Mouse (Mus musculus) hindbrain, embryonic 13.5 days (tissue): ENCODE measurements around the gene 2900026A02Rik. TPM values are rescaled to one million over a fixed set of nuclear protein-coding genes. Genes with fewer than 3 reads are reported as not detected.
A peak's percentile ranks its signal among the peaks of the same experiment; 100 is the strongest.

Source experiments
- ATAC-seq: fragments of 200-750 bp; cut with Nextera tagmentation; 2 replicates; pipeline ENCODE4 v1.8.0; 2017; ENCODE audit warnings: moderate TSS enrichment; ENCODE audit not compliant: low FRiP score
- H3K27ac ChIP-seq: fragments of 300-500 bp; sonication (generic); 2 replicates; pipeline ENCODE4 v1.5.1; 2015; ENCODE audit warnings: inconsistent platforms, mild to moderate bottlenecking, moderate library complexity
- H3K27me3 ChIP-seq: fragments of 300-500 bp; sonication (generic); 2 replicates; pipeline ENCODE4 v1.6.1; 2015; ENCODE audit warnings: mild to moderate bottlenecking, inconsistent platforms
- H3K36me3 ChIP-seq: fragments of 300-500 bp; sonication (generic); 2 replicates; pipeline ENCODE4 v1.6.1; 2015; ENCODE audit warnings: mild to moderate bottlenecking, inconsistent platforms
- H3K4me1 ChIP-seq: fragments of 300-500 bp; sonication (generic); replicated peaks from 2 replicates; pipeline ENCODE4 v1.6.1; 2015; ENCODE audit warnings: inconsistent platforms
- H3K4me2 ChIP-seq: fragments of 300-500 bp; sonication (generic); 2 replicates; pipeline ENCODE4 v1.6.1; 2015; ENCODE audit warnings: inconsistent platforms, mild to moderate bottlenecking, moderate library complexity
- H3K4me3 ChIP-seq: fragments of 300-500 bp; sonication (generic); 2 replicates; pipeline ENCODE4 v1.5.1; 2015; ENCODE audit warnings: mild to moderate bottlenecking, inconsistent platforms
- H3K9ac ChIP-seq: fragments of 300-500 bp; sonication (generic); 2 replicates; pipeline ENCODE4 v1.6.1; 2015; ENCODE audit warnings: mild to moderate bottlenecking, inconsistent platforms
- H3K9me3 ChIP-seq: fragments of 300-500 bp; sonication (generic); 2 replicates; pipeline ENCODE4 v1.6.1; 2016; ENCODE audit warnings: inconsistent platforms
- WGBS: fragments of 180-500 bp; shearing (Covaris S2); methylation state at CpG from one replicate; pipeline ENCODE4 v1.1.7; 2015; 5-methylcytosine and 5-hydroxymethylcytosine counted together
- polyA plus RNA-seq: library from polyadenylated mRNA; unstranded; fragments of >200 nt; fragmentation: Nextera tagmentation; extraction: Ambion mirVana; gene quantifications from 2 replicates; pipeline ENCODE4 v1.2.1, GENCODE M21; 2015

Gene 2900026A02Rik
- polyA plus RNA-seq, 1 experiment from 2014 or later, result 2.7 TPM

DNA sequence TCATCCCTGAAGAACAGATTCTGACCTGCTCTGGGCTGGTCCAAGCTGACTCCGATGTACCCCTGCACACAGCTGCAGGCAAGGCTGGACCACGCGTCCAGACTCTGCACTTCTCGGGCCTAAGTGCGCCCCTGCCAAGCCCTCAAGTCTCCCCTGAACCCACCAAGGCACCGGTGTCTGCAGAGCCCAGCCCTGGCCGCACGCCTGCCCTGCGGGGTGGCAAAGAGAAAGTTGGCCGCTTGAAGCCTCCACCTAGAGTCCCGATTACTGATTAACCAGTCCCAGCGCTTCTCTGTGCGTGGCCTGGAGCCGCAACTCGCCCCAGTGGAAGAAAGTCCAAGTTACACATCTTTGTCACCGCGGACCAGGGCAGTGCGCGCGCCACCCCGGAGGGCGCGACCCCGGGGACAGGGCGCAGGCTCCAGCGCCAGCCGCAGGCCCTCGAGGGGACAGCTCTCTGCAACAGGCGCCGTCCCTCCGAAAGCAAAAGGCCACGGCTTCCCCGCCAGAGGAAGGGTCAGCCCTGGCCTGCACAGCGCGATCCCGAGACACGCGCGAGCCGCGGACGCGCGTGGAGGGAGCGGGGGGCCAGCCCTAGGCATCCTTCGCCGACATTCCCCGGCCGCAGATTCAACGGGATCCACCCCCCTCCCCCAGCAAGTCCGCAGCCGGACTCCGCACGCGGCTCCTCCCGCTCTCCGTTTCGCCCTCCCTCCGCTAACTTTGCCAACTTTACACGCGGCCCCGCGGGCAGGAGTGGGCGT, 471 bp downstream of the 2900026A02Rik start:
- peak overlapping the region; percentile 70 for H3K9ac ChIP-seq
- no peak overlapping the region for H3K27ac ChIP-seq
- ATAC-seq, result peak; percentile 49
- 2% methylated on average over 64 of the region's 64 CpGs for WGBS
- peak overlapping the region; percentile 86 for H3K4me2 ChIP-seq
- H3K9me3 ChIP-seq, result no peaks in the 10 kb centered on the region
- no peaks in the 10 kb centered on the region for H3K36me3 ChIP-seq
- peaks cover 10% of the 10 kb centered on the region for H3K4me1 ChIP-seq
- H3K27me3 ChIP-seq, result peaks cover 21% of the 10 kb centered on the region
- peak overlapping the region; percentile 57 for H3K4me3 ChIP-seq

DNA sequence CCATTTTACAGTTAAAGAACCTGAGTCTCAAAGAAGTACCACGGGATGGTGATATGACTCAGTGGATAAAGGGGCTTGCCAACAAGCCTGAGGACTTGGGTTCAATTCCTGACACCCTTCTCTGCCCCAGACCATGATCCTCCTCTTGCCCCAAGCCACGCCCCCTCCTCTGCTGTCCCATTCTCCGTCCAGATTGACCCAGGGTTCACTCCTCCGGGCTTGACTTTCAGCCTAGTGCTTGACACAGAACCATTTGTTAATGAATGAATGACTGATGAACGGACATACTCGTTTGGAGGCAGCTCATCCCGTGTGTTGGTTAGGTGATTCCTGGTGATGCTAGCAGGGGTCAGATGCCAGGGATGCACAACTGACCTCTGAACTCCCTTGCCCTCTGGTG, 1.2 kb downstream of the 2900026A02Rik start:
- no peak overlapping the region for H3K27ac ChIP-seq
- H3K4me3 ChIP-seq, result no peak overlapping the region
- peaks cover 21% of the 10 kb centered on the region for H3K27me3 ChIP-seq
- H3K9ac ChIP-seq, result no peak overlapping the region
- no peak for ATAC-seq
- H3K36me3 ChIP-seq, result no peaks in the 10 kb centered on the region
- peak overlapping the region; percentile 86; the same call in 1 of the 2 replicates for H3K4me2 ChIP-seq
- H3K9me3 ChIP-seq, result no peaks in the 10 kb centered on the region
- WGBS, result 48% methylated on average over 7 of the region's 7 CpGs
- peaks cover 8% of the 10 kb centered on the region for H3K4me1 ChIP-seq

DNA sequence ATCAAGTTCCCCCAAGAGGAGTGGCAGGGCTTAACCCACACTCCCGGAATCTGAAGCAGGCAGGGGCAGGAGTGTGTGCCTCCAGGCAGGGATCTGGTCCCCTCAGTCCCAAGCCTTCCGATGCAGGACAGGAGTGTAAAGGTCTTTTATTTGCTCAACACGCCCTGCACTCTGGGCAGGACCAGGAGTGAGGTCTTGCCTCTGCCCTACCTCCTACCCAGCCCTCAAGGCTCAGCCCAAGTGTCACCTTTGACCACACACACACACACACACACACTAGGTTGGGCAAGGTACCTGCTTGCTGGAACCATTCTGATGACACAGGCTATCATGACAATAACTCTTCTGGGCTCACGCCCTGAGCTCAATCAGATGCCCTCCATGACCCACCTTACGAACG, 1.6 kb downstream of the 2900026A02Rik start:
- Histone ChIP-seq H3K4me1 (peaks cover 8% of the 10 kb centered on the region), H3K9me3 (no peaks in the 10 kb centered on the region), H3K36me3 (no peaks in the 10 kb centered on the region), H3K4me3 (no peak overlapping the region), H3K27ac (no peak overlapping the region), H3K4me2 (no peak overlapping the region), H3K9ac (no peak overlapping the region), H3K27me3 (peaks cover 21% of the 10 kb centered on the region)
- 78% methylated on average over 6 of the region's 6 CpGs for WGBS
- no peak for ATAC-seq

DNA sequence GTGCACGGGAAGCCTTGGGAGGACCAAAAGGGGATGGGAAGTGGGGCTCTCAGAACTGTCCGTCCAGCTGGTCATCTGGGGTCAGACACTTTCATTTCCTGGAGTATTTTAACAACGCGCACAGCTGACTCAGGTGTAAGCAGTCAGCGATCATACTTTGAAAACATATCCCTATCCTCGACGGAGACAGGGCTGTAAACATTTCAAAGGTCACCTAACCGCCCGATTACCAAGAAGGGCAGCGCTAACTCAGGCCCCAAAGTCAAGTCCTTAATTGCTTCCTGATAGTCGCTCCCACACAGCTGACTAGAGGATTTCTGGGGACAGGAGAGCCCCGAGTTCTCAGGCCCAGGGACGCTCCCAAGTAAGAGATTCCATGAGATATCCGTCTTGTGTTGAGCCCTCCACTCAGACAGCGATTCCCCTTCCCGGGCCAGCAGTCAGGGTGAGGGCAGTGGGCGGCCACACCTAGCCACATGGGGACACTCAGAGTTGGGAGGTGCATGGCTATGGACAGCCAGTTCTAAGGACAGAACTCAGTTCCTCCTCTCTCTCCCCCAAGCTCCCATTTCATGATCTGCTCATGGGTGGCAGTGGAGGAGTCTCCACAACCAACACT, 2.3 kb downstream of the 2900026A02Rik start:
- ATAC-seq, result no peak
- H3K9ac ChIP-seq, result no peak overlapping the region

DNA sequence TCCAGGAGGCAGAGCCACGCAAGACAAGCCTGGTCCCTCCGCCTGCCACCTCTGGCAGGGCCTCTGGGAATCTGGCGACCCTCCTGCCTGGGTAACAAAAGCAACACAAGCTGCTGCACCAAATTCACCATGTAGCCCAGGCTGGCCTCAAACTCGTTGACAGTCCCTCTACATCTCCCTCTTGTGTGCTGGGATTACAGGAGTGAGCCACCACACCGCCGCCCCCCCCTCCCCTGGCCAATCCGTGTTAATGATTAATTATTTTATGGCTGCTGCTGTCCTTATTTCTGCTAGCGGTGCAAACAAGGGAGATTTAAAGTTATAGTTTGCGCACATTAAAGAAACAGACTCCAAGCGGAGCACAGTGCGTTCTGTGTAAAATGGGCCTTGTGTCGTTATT, 4.0 kb downstream of the 2900026A02Rik start:
- Histone ChIP-seq H3K36me3 (no peaks in the 10 kb centered on the region), H3K9ac (no peak overlapping the region), H3K27me3 (peaks cover 21% of the 10 kb centered on the region), H3K4me3 (no peak overlapping the region), H3K4me2 (no peak overlapping the region), H3K27ac (no peak overlapping the region), H3K9me3 (no peaks in the 10 kb centered on the region), H3K4me1 (peaks cover 8% of the 10 kb centered on the region)
- WGBS, result 77% methylated on average over 12 of the region's 12 CpGs
- no peak for ATAC-seq

More for the DNA sequence above, 2.3 kb downstream of the 2900026A02Rik start:
- Histone ChIP-seq H3K4me3 (no peak overlapping the region), H3K27me3 (peaks cover 21% of the 10 kb centered on the region), H3K27ac (no peak overlapping the region), H3K4me2 (no peak overlapping the region), H3K9me3 (no peaks in the 10 kb centered on the region), H3K36me3 (no peaks in the 10 kb centered on the region), H3K4me1 (peaks cover 8% of the 10 kb centered on the region)
- WGBS, result 84% methylated on average over 17 of the region's 17 CpGs

DNA sequence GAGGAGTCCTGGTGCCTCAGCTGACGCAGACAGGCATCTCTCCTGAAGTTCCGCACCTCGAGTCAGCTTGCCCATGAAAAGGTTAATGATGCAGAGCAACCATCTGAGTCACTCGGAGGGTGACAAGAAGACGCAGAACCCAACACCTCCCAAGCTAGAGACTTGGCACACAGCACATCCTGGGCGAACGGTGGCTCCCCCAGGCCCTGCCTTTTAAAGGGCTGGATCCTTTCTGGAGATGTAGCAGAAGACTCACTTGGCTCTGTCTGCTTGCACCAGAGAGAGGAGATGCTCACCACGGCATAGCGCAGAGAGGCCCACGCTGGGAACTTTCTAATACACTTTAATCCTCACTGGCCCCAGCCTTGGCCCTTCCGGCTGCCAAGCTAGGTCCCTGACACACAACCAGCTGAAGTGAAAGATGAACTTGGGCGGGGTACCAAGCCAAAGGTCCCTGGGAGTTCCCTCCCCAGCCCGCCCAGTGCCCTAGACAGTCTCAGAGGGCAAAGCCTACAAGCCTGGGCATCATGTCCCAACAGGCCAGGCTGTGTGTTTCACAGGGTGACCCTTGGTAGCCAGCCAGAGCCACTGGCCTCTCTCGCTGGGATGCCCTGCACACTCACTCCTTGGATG, 4.6 kb downstream of the 2900026A02Rik start:
- Histone ChIP-seq H3K4me3 (no peak overlapping the region), H3K4me1 (peaks cover 8% of the 10 kb centered on the region), H3K4me2 (no peak overlapping the region), H3K9ac (peak overlapping the region; percentile 29; the same call in 1 of the 2 replicates), H3K9me3 (no peaks in the 10 kb centered on the region), H3K36me3 (no peaks in the 10 kb centered on the region), H3K27me3 (peaks cover 21% of the 10 kb centered on the region), H3K27ac (no peak overlapping the region)
- no peak for ATAC-seq
- 77% methylated on average over 14 of the region's 14 CpGs for WGBS

DNA sequence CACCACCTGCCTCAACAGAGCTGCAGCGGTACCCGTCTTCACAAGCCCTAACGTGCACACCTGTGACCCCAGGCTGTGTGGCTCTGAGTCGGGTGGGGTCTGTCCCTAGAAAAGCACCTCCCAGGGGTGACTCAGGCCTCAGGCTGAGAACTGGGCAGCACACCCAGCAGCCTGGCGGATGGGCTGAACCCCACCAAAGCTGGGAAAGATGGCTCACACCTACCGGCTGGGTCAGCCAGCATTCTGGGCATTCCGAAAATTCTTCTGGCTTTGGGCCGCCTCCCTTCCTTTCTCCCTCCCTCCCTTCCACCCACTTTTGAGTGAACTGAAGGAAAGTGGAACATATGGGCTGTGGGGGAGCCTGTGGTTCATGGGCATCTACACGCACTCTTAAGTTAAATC, 5.4 kb downstream of the 2900026A02Rik start:
- Histone ChIP-seq H3K9ac (no peak overlapping the region), H3K9me3 (no peaks in the 10 kb centered on the region), H3K4me1 (peaks cover 8% of the 10 kb centered on the region), H3K4me3 (no peak overlapping the region), H3K36me3 (no peaks in the 10 kb centered on the region), H3K27me3 (peaks cover 14% of the 10 kb centered on the region), H3K27ac (no peak overlapping the region), H3K4me2 (no peak overlapping the region)
- ATAC-seq, result no peak
- WGBS, result 88% methylated on average over 9 of the region's 9 CpGs

DNA sequence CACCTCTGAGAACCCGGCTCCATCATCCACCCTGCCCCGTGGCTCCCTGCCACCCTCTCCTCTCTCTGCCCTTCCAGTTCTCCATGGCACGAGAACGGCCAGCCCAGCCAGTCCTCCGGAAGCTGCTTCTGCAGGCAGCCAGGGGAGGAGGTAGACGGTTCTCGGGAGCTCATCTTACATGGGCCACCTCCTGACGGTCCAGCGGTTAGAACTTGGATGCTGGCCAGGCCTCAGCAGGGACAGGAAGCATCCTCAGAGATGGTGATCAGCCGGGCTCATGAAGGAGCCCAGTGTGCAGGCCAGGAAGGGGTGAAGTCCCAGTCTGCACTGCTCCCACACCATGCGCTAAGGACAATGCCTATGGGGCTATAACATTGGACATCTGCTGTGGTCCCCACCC, 6.6 kb downstream of the 2900026A02Rik start:
- Histone ChIP-seq H3K4me1 (peaks cover 15% of the 10 kb centered on the region), H3K4me2 (no peak overlapping the region), H3K36me3 (no peaks in the 10 kb centered on the region), H3K9me3 (no peaks in the 10 kb centered on the region), H3K27me3 (peaks cover 3% of the 10 kb centered on the region), H3K4me3 (no peak overlapping the region), H3K9ac (no peak overlapping the region), H3K27ac (no peak overlapping the region)
- no peak; the same call in 1 of the 2 replicates for ATAC-seq
- 73% methylated on average over 11 of the region's 11 CpGs for WGBS

DNA sequence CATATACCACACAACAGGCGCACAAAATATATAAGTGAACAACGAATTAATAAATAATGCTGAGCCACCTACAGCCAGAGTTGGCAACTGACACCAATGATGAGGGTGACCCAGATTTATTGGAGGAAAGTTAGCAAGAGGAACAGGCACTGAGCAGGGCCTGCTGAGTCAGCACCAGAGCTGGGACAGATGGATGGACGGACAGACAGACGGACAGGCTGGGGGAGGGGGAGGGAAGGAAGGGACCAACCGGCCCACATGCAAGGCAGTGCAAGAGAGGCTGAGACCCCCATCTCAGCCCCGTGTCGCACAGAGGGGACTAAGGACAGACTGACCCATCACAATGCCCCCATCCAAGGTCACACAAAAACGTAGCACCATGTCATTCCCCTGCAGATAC, 7.0 kb downstream of the 2900026A02Rik start:
- WGBS, result 92% methylated on average over 8 of the region's 8 CpGs
- H3K4me2 ChIP-seq, result no peak overlapping the region
- no peaks in the 10 kb centered on the region for H3K27me3 ChIP-seq
- no peak overlapping the region for H3K27ac ChIP-seq
- no peak overlapping the region for H3K4me3 ChIP-seq
- H3K9me3 ChIP-seq, result no peaks in the 10 kb centered on the region
- ATAC-seq, result no peak
- peaks cover 19% of the 10 kb centered on the region for H3K4me1 ChIP-seq
- H3K36me3 ChIP-seq, result no peaks in the 10 kb centered on the region
- no peak overlapping the region for H3K9ac ChIP-seq

DNA sequence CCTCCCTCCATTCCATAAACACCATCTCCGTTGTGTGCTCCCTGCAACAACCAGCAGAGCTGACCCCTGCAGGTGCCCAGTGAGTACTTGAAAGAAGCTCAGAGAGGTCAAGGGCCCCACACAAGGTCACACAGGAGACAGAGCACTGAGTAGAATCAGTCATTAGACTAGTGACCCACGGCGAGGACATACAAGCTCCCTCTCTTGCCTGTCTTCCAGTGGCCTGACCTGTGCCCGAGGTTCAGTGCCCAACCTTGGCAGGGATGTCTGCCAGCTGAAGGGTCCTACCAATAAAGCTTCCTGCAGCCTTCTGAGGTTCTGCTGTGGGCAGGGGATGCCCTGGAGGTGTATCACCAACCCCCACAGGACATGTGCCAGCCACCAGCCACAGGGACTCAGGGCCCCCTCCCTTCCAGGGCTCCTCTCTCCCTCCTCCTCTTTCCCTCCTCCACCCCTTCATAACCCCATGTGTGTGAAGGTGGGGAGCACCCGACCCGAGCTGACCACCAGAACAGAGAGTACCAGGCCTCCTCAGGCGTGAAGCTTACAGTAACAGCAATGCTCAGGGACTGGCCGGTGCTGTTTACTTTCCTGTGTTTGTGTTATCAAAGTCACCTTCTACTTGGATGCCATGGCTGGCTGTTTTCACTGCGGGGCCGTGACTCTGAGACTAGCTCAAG, 8.7 kb downstream of the 2900026A02Rik start:
- WGBS, result 80% methylated on average over 10 of the region's 10 CpGs

DNA sequence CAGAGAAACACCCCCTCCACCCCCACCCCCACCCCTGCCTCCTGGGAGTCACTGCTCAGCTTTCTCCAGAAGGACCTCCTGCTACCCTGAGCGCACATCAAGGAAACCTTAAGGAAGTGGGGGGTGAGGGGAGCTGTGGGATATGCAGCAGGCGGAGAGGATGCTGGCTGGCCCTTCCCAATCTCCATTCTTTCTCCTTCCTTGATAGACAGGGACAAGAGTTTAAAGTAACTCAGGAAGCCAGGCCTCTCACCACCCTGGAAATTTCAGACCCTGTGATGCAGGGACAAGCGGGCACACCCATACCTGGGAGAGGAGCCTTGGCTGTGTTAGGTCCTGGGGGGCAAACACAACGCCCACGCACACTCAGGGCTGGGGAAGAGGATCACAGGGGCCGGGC, 10.7 kb downstream of the 2900026A02Rik start:
- Histone ChIP-seq H3K4me1 (peaks cover 38% of the 10 kb centered on the region), H3K36me3 (no peaks in the 10 kb centered on the region), H3K9ac (no peak overlapping the region), H3K4me3 (no peak overlapping the region), H3K27ac (peak overlapping the region; percentile 80), H3K27me3 (no peaks in the 10 kb centered on the region), H3K4me2 (no peak overlapping the region), H3K9me3 (no peaks in the 10 kb centered on the region)
- no peak for ATAC-seq
- WGBS, result 84% methylated on average over 6 of the region's 6 CpGs

More for the DNA sequence above, 8.7 kb downstream of the 2900026A02Rik start:
- no peaks in the 10 kb centered on the region for H3K36me3 ChIP-seq
- no peaks in the 10 kb centered on the region for H3K9me3 ChIP-seq
- no peak overlapping the region for H3K9ac ChIP-seq
- no peak overlapping the region for H3K4me3 ChIP-seq
- no peaks in the 10 kb centered on the region for H3K27me3 ChIP-seq
- no peak overlapping the region for H3K27ac ChIP-seq
- H3K4me2 ChIP-seq, result no peak overlapping the region
- ATAC-seq, result no peak
- peaks cover 31% of the 10 kb centered on the region for H3K4me1 ChIP-seq

DNA sequence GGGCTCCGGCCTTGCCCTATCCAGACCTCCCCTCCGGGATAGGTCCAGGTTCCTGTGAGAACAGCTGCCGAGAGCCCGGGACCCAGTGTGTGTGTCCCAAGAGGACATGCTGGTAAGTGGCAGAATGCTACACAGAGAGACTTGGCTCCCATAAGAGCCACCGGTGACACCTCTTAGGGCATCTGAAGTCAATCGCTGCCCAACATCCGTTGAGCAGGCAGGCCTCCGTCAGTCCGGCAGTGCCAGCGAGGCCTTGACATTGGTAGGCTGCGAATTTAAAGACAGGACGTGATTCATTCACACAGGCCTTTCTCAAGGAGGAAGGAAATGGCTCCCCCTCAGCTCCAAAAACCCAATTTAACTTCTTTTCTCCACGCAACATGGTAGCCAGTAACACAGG, 11.1 kb downstream of the 2900026A02Rik start:
- H3K9me3 ChIP-seq, result no peaks in the 10 kb centered on the region
- peak overlapping the region; percentile 46; the same call in 1 of the 2 replicates for H3K9ac ChIP-seq
- peak overlapping the region; percentile 80 for H3K27ac ChIP-seq
- ATAC-seq, result no peak
- no peaks in the 10 kb centered on the region for H3K36me3 ChIP-seq
- H3K27me3 ChIP-seq, result no peaks in the 10 kb centered on the region
- H3K4me1 ChIP-seq, result peaks cover 38% of the 10 kb centered on the region
- H3K4me3 ChIP-seq, result no peak overlapping the region
- no peak overlapping the region for H3K4me2 ChIP-seq
- WGBS, result 91% methylated on average over 13 of the region's 13 CpGs
